Mouse (Mus musculus): ENCODE measurements around the gene Ankrd12.
A peak's percentile ranks its signal among the peaks of the same experiment; 100 is the strongest.

The Ankrd12 gene

GRCm38 (mm10) chr17:65961606-65962136 is 115.2 kb downstream of the Ankrd12 start:
- no peak for DNase-seq

- DNase-seq: no peak
Observed at GRCm38 (mm10) chr17:65959011-65959410, 117.9 kb downstream of the Ankrd12 start.

DNA sequence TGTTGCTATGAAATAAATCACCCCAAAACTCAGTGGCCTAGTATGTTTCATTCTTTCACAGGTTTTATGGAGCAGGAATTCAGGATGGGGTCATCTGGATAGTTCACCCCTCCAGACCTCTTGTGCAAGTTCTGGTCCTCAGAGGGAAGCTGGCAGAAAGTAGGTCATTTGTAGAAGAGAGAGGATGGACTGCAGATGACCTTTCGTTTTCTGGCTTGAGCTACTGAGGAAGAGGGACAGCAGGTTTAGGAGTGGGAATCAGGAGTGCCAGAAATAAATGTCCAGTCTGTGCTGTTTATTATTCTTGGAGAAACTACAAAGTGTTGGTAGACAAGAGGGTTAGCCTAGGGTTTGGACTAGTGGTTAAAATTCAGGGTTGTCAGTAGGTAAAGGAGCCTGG is 118.5 kb downstream of the Ankrd12 start:
- no peak for DNase-seq

GRCm38 (mm10) chr17:65957782-65958325 is 119.0 kb downstream of the Ankrd12 start:
- DNase-seq: no peak

DNA sequence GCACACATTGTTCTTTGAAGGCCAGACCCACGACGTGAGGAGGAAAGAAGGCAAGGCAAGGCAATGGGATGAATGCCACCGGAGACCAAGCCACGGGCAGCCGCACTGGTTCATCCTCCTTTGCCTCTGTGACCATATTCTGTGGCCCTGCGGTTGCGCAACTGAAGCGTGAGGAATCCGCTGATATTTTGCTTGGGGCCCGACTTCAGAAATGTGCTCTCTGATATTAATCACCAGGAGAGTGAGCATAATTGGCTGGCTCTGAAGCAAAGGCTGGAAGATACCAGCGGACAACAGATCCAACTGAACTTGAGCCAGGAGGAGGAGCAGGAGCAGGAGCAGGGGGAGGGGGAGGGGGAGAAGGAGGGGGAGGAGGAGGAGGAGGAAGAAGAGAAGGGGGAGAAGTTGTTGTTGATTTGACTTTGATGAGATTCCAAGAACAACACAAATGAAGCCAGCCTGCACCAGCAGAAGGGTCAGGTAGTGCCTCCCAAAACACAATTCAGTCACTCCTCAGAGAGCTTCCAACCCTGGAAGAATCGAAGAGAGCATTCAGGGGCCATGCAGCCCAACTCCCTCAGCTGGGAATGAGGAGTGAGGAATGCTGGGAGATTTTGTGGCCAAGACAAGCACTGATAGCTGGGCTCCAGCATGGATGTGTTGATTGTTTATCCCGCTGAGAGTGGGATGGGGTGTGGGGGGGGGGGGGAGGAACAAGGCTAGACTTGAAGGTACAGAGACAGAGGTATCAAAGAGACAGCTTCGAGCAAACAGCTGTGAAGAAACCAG is 119.7 kb downstream of the Ankrd12 start:
- peak; percentile 55 for DNase-seq

GRCm38 (mm10) chr17:65956140-65956539 is 120.7 kb downstream of the Ankrd12 start:
- no peak for DNase-seq

DNA sequence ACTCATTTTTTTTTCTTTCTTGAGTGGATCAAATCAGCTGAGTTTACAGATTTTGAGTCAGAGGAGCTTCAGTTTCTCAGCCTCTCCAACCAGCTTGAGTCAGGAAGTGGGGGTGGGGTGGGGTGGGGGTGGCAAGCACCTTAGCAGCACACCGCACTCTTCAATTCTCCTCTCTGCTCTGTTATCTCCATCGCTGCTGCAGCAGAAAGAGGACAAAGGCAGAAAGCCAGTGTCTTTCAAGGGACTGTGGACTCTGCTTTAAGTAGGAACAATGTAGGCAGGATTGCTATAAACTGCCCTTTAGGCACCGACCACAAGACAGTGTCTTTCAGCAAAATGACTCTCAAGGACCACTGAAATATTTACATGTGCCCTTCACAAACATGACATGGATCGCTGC is 122.9 kb downstream of the Ankrd12 start:
- no peak for DNase-seq

- DNase-seq: no peak
Observed at GRCm38 (mm10) chr17:65952083-65952482, 124.8 kb downstream of the Ankrd12 start.

DNA sequence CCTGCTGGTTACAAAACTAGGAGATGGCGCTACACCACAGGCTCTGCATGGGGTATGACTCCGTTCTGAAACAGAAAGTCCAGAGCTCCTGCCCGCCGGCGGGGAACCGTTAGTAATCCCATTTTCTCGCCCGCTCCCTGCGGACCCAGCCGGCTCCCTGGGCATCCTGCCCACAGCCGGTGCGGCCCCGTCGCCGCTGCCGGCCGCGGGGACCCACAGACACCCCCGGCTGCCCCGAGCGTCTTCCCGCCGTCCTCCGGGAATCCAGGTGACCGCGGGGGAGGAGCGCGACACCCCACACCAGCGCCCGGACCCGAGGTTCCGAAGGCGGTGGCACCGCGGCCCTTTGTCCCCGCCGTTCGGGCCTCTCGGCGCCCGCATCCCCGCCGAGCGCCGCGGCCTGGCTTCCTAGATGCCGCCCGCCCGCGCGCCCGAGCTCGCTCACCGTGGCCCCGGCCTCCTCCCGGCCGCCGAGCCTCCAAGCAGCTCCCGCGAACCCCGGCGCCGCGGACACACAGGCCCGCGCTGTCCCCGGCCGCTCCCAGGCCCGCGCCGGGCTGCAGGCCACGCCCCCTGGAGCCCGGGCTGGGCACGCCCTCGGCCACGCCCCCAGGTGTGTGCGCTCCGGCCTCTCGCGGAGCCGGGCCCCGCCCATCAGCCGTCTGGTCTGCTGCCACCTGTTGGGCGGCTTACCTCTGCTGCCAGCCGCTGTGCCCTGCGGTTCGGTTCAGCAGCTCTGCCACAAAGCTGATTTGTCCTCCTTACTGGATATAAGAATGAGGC is 126.1 kb downstream of the Ankrd12 start, which contains the start of gene Twsg1:
TSS of gene Twsg1 (minus strand) at position 605 of the 783 bp plus-strand sequence.
- DNase-seq: peak; percentile 98

DNA sequence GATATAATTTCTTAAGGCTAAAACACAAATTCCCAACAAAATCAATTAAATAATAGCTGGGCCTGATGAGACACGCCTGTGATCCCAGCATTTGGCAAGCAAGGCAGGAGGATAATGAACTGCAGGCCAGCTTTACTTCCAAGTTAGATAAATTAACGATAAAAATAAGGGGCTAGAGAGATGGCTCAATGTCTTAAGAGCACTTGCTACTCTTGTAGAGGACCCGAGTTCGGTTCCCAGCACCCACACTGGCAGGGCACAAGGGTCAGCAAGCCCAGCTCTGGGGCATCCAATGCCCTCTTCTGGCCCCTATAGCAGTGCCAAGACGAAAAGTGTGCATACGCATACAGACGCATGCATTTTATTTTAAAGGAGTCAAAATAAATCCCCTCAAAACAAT is 126.7 kb downstream of the Ankrd12 start:
- DNase-seq: peak; percentile 35

DNA sequence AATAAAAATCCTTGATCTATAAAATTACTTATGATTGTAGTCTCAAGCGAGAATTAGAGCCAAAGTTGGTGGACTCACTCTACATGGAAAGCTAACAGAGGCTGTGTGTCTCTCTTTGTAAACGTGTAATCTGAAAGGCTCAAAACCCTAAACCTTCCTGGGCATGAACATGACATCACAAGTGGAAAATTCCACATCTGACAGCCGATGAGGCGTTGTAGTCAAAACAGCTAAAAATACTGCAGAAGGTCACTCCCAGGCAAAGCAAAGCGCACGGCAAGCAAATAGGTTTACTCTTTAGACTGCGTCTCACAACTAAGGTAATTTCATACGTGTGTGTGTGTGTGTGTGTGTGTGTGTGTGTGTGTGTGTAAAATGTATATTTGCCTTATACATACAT is 129.6 kb downstream of the Ankrd12 start:
- no peak for DNase-seq

DNA sequence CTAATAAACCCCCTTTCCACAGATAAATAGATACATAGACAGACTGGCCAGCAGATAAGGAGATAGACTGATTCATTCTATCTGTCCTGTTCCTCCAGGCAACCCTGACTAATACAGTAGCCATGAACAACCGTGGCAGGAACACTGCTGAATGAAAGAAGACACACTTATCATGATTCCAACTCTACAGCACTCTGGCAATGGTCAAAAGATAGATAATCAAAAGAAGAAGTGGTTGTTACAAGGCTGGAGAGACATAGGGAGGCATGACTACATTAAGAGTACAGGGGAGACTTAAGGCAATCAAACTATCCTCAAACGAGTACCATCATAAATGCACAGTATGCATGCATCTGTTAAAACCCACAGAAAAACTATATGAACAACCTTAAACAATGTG is 131.5 kb downstream of the Ankrd12 start:
- no peak for DNase-seq

GRCm38 (mm10) chr17:65942394-65942793 is 134.5 kb downstream of the Ankrd12 start:
- peak; percentile 53 for DNase-seq

DNA sequence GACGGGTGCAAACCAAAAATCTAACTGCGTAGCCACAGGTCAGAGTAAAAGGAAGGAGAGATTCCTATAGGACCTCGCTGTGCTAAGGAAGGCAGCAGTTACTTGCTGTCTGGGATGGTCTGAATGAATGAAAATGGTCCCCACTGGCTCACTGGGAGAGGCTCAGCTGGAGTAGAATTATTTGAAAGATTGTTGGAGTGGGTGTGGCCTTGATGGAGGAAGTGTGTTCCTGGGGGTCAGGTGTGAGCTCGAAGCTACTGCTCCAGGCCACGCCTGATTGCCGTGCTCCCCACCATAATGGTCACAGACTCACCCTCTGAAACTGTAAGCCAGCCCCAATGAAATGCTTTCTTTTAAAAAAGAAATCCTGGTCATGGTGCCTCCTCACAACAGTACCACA is 135.6 kb downstream of the Ankrd12 start:
- DNase-seq: no peak

GRCm38 (mm10) chr17:65940221-65940620 is 136.7 kb downstream of the Ankrd12 start:
- DNase-seq: peak; percentile 35

DNA sequence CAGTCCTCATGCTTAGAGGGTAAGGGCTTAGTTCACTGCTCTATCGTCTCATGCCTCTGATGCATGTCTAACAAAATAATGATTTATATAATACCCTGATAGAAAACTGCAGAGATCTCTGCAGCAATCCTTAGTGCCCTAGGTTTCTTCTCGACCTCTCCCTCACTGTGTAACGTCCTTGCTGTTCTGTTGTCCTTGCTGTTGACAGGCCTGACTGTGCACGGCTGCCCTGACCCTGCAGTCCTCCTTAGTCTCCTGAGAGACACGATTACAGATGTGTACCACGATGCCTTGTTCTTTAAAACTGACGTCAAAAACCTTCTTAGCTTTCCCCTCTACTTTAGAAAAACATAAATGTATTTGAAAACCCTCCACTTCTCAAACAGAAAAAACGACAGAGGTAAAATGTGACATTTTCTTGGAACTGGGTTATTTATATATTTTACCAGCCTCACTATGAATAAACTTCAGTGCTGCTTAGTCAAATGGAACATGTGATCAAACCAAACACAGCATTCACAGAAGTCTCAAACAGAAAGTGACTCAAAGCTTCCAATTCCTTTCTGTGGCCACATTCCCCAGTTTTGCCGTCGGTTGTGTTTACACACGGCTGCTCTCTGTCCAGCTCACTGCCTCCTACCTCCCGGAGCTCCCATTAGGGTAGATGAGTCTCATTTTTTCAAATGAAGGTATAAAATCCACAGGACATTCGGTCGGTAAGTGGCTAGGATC is 137.3 kb downstream of the Ankrd12 start:
- DNase-seq: peak; percentile 39

DNA sequence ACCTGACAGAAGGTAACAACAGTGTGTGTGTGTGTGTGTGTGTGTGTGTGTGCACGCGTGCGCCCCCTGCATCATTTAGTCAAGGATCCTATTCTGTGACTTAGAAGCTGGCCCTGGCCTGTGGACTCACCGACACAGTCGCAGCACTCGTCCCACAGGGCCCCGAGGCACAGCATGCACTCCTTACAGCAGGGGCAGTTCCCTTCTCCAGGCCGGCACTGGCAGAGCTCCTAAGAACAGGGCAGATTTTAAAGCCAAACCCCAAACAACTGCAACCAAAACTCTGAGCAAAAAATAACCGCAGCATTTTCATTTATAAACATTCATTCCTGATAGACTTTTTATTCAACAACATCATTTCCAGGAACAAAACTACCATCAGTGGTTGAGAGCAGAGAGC is 139.2 kb downstream of the Ankrd12 start:
- no peak for DNase-seq

- no peak for DNase-seq
Observed at GRCm38 (mm10) chr17:65933741-65934140, 143.1 kb downstream of the Ankrd12 start.

GRCm38 (mm10) chr17:65931525-65931924 is 145.4 kb downstream of the Ankrd12 start:
- no peak for DNase-seq

GRCm38 (mm10) chr17:65930960-65931359 is 145.9 kb downstream of the Ankrd12 start:
- DNase-seq: peak; percentile 32

DNA sequence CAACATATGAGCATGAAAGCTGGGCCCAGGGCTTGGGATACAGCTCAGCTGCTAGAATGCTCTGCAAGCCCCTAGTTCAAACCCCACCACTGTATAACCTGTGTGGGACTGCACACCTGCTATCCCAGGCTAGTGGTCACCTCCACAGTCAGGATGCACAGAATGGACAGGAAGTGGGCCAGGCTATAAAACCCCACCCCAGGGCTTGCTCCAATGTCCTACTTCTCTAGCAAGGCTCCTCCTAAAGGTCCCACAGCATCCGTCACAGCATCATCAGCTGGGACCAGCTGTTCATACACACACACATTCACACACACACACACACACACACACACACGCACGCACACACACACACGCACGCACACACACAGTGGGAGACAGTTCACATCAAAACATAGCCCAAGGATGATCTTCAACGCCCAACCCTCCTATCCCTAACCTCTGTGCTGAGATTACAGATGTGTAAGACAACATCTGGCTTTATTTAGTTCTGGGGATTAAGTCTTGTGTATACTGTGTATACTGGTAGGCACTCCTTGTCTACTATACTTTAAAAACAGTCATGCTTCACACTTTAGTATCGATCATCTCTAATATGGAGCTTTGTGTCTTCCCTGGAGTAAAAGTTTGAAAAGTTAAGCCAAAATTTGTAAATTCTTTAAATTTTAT is 146.6 kb downstream of the Ankrd12 start:
- DNase-seq: no peak

DNA sequence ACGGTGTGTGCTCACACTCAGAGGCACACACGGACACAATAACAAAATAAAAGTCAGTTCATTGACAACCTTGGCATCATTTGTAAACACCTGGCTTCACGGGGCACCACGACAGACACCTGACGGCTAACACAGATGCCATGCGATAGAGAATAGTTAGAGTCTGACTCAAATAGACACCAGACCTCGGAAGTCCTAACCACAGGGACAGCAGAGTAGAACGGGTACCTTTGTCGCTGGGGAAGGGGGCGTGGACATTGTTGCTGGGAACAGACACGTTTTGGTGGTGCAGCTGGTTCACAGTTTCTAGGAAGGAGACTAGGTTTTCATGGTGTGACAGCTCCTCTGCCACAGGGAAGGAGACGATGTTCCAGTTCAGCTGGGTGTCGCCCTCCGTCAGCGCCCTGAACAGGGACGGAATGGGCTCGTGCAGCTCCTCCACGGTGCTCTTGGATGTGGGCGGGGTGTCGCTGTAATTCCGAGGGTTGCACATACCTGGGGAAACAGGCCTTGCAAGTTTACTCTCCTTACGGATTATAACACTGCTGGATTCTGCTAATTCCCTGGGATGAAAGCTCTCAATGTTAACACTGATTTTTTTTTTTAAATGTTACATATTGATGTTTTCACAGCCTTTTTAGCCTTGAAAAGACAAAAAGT is 147.4 kb downstream of the Ankrd12 start:
- DNase-seq: no peak
